8 mouse cellular contexts compared by ENCODE assay signal in genomic region chr5:30667215-30667614, GRCm38 (mm10). TPM values are rescaled to one million over a fixed set of nuclear protein-coding genes. Genes with fewer than 3 reads are reported as not detected.
A peak's percentile ranks its signal among the peaks of the same experiment; 100 is the strongest.
DNase-seq lines count a peak whose midpoint lies in the region; ATAC-seq and TF ChIP-seq lines count a peak whose summit lies in the region.

No protein-coding gene starts in this region.

- peak overlapping the region; percentile 94 for H3K4me2 ChIP-seq in hindbrain, embryonic 15.5 days
- peak overlapping the region; percentile 97 for H3K4me2 ChIP-seq in midbrain, postnatal 0 days (ENCODE audit: low read depth, low read length, poor library complexity, severe bottlenecking)

- H3K4me1 ChIP-seq in brown adipose tissue, adult 24 weeks (ENCODE audit: control insufficient read depth, insufficient read depth, insufficient read length, low read length): peaks cover 7% of the 10 kb centered on the region; the same call in 1 of the 2 replicates
- peaks cover 6% of the 10 kb centered on the region for H3K4me1 ChIP-seq in hindbrain, embryonic 15.5 days (replicated peaks)
- H3K4me1 ChIP-seq in midbrain, postnatal 0 days (ENCODE audit: insufficient read depth, low read length): no peaks in the 10 kb centered on the region

- H3K27me3 ChIP-seq in hindbrain, embryonic 15.5 days: no peaks in the 10 kb centered on the region
- no peaks in the 10 kb centered on the region for H3K27me3 ChIP-seq in midbrain, postnatal 0 days (ENCODE audit: insufficient read depth, low read length)

- whole genome bisulfite sequencing in hindbrain, embryonic 15.5 days: under 1% methylated on average over 13 of the region's 13 CpGs
- under 1% methylated on average over 13 of the region's 13 CpGs for WGBS in midbrain, postnatal 0 days

- H3K36me3 ChIP-seq in hindbrain, embryonic 15.5 days: no peaks in the 10 kb centered on the region
- no peaks in the 10 kb centered on the region for H3K36me3 ChIP-seq in midbrain, postnatal 0 days (ENCODE audit: insufficient read depth, low read length)

- TF ChIP-seq CTCF in left cerebral cortex, adult 2 months (IDR thresholded peaks at IDR 0.05): no peak
- TF ChIP-seq CTCF in midbrain, postnatal 0 days (IDR thresholded peaks at IDR 0.05): no peak

- peak overlapping the region; percentile 59 for H3K9ac ChIP-seq in hindbrain, embryonic 15.5 days
- peak overlapping the region; percentile 44 for H3K9ac ChIP-seq in midbrain, postnatal 0 days (replicated peaks; ENCODE audit: low read length, poor library complexity, severe bottlenecking)

- no peaks in the 10 kb centered on the region for H3K9me3 ChIP-seq in hindbrain, embryonic 15.5 days
- H3K9me3 ChIP-seq in midbrain, postnatal 0 days (ENCODE audit: low read length): no peaks in the 10 kb centered on the region

- intact Hi-C loops in left cerebral cortex, adult 2 months (cut with DNase I): no loop called here

- no peak for DNase-seq in left cerebral cortex, adult 2 months (ENCODE audit: extremely low spot score in 1 of 2, low spot score in 2 of 2)
- DNase-seq in left cerebral cortex, adult 18-20 months (ENCODE audit: low spot score in 2 of 2): no peak
- DNase-seq in midbrain, postnatal 0 days (ENCODE audit: low spot score): no peak
- no peak for DNase-seq in layer of hippocampus, adult 8-10 months (ENCODE audit: low spot score in 2 of 2)
- no peak for DNase-seq in urinary bladder, postnatal 14 days (ENCODE audit: low spot score)
- no peak for DNase-seq in gastrocnemius, adult 18-20 months (ENCODE audit: low spot score)

- no peak for ATAC-seq in hindbrain, embryonic 15.5 days (ENCODE audit: low FRiP score, low read depth)
- ATAC-seq in midbrain, postnatal 0 days (ENCODE audit: low FRiP score): no peak

- H3K27ac ChIP-seq in left cerebral cortex, adult 2 months: no peak overlapping the region
- H3K27ac ChIP-seq in brown adipose tissue, adult 24 weeks (replicated peaks; ENCODE audit: low read depth, low read length): no peak overlapping the region
- no peak overlapping the region for H3K27ac ChIP-seq in hindbrain, embryonic 15.5 days (replicated peaks)
- no peak overlapping the region for H3K27ac ChIP-seq in midbrain, postnatal 0 days (ENCODE audit: low read depth, low read length)

- H3K4me3 ChIP-seq in left cerebral cortex, adult 2 months: peak overlapping the region; percentile 70
- peak overlapping the region; percentile 74 for H3K4me3 ChIP-seq in brown adipose tissue, adult 24 weeks (ENCODE audit: insufficient read depth, low read depth, low read length)
- H3K4me3 ChIP-seq in hindbrain, embryonic 15.5 days: peak overlapping the region; percentile 89
- H3K4me3 ChIP-seq in midbrain, postnatal 0 days (ENCODE audit: low read depth, low read length): peak overlapping the region; percentile 66

RNA-seq across cellular contexts. Expression of gene Cenpa, which starts 0.6 kb away (rescaled TPM):
- 1 to 10 TPM; 5.5 to 6.2 TPM for total RNA-seq in left cerebral cortex, adult 2 months (2021)
- 1 to 10 TPM; 2.8 to 5.3 TPM for total RNA-seq in left cerebral cortex, adult 18-20 months (2021)
- 4.2 and 13.7 TPM in 2 replicates for polyA plus RNA-seq in brown adipose tissue, adult 24 weeks (2012; ENCODE audit: insufficient read depth, insufficient read length, missing spikeins)
- 52.3 and 66.5 TPM in 2 replicates for polyA plus RNA-seq in hindbrain, embryonic 15.5 days (2015; fragmentation: Nextera tagmentation; extraction: Ambion mirVana)
- 8.9 and 9.4 TPM in 2 replicates for total RNA-seq in midbrain, postnatal 0 days (2014; rRNA removed)
- 19.6 and 22.6 TPM in 2 replicates for polyA plus RNA-seq in midbrain, postnatal 0 days (2015; fragmentation: Nextera tagmentation; extraction: Ambion mirVana)
- total RNA-seq in layer of hippocampus, adult 8-10 months (2022): 1 to 10 TPM; 2.3 to 5.2 (median 3.4) TPM
- 1 to 10 TPM in 1 of 2 experiments, under 1 TPM in 1; 0.96 to 2.5 TPM for total RNA-seq in gastrocnemius, adult 18-20 months (2021)

RNA-seq across cellular contexts. Expression of gene Slc35f6, which starts 19.5 kb away (rescaled TPM):
- total RNA-seq in left cerebral cortex, adult 2 months (2021): 10 to 100 TPM; 42.2 to 45.6 TPM
- total RNA-seq in left cerebral cortex, adult 18-20 months (2021): 10 to 100 TPM; 39.6 to 41.6 TPM
- 20.9 and 21.8 TPM in 2 replicates for polyA plus RNA-seq in brown adipose tissue, adult 24 weeks (2012; ENCODE audit: insufficient read depth, insufficient read length, missing spikeins)
- 35.1 TPM in 2 replicates for polyA plus RNA-seq in hindbrain, embryonic 15.5 days (2015; fragmentation: Nextera tagmentation; extraction: Ambion mirVana)
- total RNA-seq in midbrain, postnatal 0 days (2014; rRNA removed): 62.5 and 65.3 TPM in 2 replicates
- polyA plus RNA-seq in midbrain, postnatal 0 days (2015; fragmentation: Nextera tagmentation; extraction: Ambion mirVana): 25.1 and 30.9 TPM in 2 replicates
- total RNA-seq in layer of hippocampus, adult 8-10 months (2022): 10 to 100 TPM; 37.4 to 40.7 (median 38.7) TPM
- 10 to 100 TPM; 11.3 to 11.9 TPM for total RNA-seq in gastrocnemius, adult 18-20 months (2021)

RNA-seq across cellular contexts. Expression of gene Dpysl5, which starts 44.1 kb away (rescaled TPM):
- total RNA-seq in left cerebral cortex, adult 2 months (2021): 10 to 100 TPM; 21.2 to 27.3 TPM
- 10 to 100 TPM; 18.2 to 20.6 TPM for total RNA-seq in left cerebral cortex, adult 18-20 months (2021)
- polyA plus RNA-seq in brown adipose tissue, adult 24 weeks (2012; ENCODE audit: insufficient read depth, insufficient read length, missing spikeins): not detected in 2 replicates
- polyA plus RNA-seq in hindbrain, embryonic 15.5 days (2015; fragmentation: Nextera tagmentation; extraction: Ambion mirVana): 208 and 265 TPM in 2 replicates
- total RNA-seq in midbrain, postnatal 0 days (2014; rRNA removed): 334 and 374 TPM in 2 replicates
- 232 and 234 TPM in 2 replicates for polyA plus RNA-seq in midbrain, postnatal 0 days (2015; fragmentation: Nextera tagmentation; extraction: Ambion mirVana)
- total RNA-seq in layer of hippocampus, adult 8-10 months (2022): 10 to 100 TPM; 23.6 to 33.6 (median 30.8) TPM
- total RNA-seq in gastrocnemius, adult 18-20 months (2021): 1 to 10 TPM in 1 of 2 experiments, under 1 TPM in 1; 0.62 to 1.3 TPM
